12 mouse cellular contexts compared by ENCODE assay signal in the genomic region with DNA sequence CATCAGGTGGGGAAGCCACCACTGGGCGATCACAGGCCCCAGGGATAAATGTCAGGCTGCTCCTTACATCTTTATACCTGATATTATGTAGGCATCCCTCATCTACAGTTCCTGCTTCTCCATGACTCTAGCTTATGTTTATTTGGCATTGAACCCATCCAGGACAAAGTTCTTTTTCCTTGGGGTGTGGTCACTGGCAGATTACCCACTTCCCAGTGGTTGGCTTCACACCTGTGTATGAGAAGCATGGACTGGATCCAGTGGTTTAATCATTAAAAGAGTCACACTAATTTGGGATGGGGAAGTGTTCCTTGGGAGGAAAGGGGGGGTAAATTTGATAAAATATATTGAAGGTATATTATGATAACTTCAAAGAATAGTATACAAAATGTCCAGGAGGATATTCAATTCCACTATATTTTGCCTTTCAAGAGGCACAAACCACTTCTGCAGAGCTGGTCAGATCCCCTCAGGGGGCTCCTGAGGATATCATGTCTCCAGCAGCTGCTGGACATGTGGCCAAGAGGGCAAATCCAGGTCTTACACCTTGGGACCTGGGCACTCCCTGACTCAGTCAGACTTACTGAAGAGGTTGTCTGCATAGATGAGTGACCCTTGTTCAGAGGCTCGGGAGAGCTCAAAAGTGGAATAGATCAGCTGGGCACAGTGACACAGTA. TPM values are rescaled to one million over a fixed set of nuclear protein-coding genes. Genes with fewer than 3 reads are reported as not detected.
"Had no signal": no experiment of that assay in that cellular context is flagged by ENCODE, and none has a peak within 500 bp of the region (broad histone marks: within the 10 kb centered on the region; RNA-seq: fewer than 3 reads in every experiment).

No protein-coding gene starts in this region.

RNA-seq across cellular contexts. Expression of a gene that starts 4.3 kb away (rescaled TPM):
- polyA plus RNA-seq: lung, embryonic 14.5 days; midbrain, embryonic 10.5 days; midbrain, embryonic 16.5 days; myocyte; neural tube, embryonic 11.5 days had no signal

RNA-seq across cellular contexts. Expression of a gene that starts 22.6 kb away (rescaled TPM):
- polyA plus RNA-seq: lung, embryonic 14.5 days; lung, embryonic 16.5 days; midbrain, embryonic 10.5 days; midbrain, embryonic 12.5 days; midbrain, embryonic 14.5 days; myocyte; neural tube, embryonic 11.5 days; neural tube, embryonic 13.5 days; neural tube, embryonic 15.5 days; spleen, adult 2 months; stomach, embryonic 15.5 days had no signal

RNA-seq across cellular contexts. Expression of a gene that starts 30.5 kb away (rescaled TPM):
- polyA plus RNA-seq: lung, embryonic 14.5 days; lung, embryonic 16.5 days; midbrain, embryonic 10.5 days; midbrain, embryonic 12.5 days; midbrain, embryonic 14.5 days; midbrain, embryonic 16.5 days; myocyte; neural tube, embryonic 11.5 days; neural tube, embryonic 13.5 days; neural tube, embryonic 15.5 days; spleen, adult 2 months; stomach, embryonic 15.5 days had no signal

RNA-seq across cellular contexts. Expression of a gene that starts 44.5 kb away (rescaled TPM):
- polyA plus RNA-seq: lung, embryonic 14.5 days; lung, embryonic 16.5 days; midbrain, embryonic 10.5 days; midbrain, embryonic 12.5 days; midbrain, embryonic 14.5 days; midbrain, embryonic 16.5 days; myocyte; neural tube, embryonic 11.5 days; neural tube, embryonic 13.5 days; neural tube, embryonic 15.5 days; spleen, adult 2 months; stomach, embryonic 15.5 days had no signal
